Mouse (Mus musculus) MEL (cell line): Measurements from ENCODE around the gene Cenpx. TPM values are rescaled to one million over a fixed set of nuclear protein-coding genes. Genes with fewer than 3 reads are reported as not detected.

Experiments
- DNase-seq: peaks from one replicate; pipeline ENCODE4 v3.0.0; 2011; ENCODE audit warnings: low read depth, low spot score
- H3K27ac ChIP-seq: 2 replicates; pipeline ENCODE4 v1.5.1; 2012; ENCODE audit warnings: low read depth, mild to moderate bottlenecking, control low read depth, low read length, moderate library complexity; ENCODE audit not compliant: control insufficient read depth
- H3K27me3 ChIP-seq, 2 experiments: fragments of 150-350 bp in 1 of 2; sonication (generic) in 1 of 2; 2 replicates each; pipeline ENCODE4 v1.6.1; 2012; ENCODE audit warnings: low read length in 2 of 2, mild to moderate bottlenecking in 2 of 2, improper control_type of control experiment in 1 of 2, moderate library complexity in 1 of 2; ENCODE audit not compliant: insufficient read depth in 2 of 2, control insufficient read depth in 1 of 2
- H3K36me3 ChIP-seq, 2 experiments: 2 replicates each; pipeline ENCODE4 v1.6.1; 2012 to 2014; ENCODE audit warnings: low read length in 2 of 2, improper control_type of control experiment in 1 of 2, inconsistent platforms in 1 of 2, mild to moderate bottlenecking in 1 of 2; ENCODE audit not compliant: insufficient read depth in 2 of 2, control insufficient read depth in 1 of 2
- H3K4me1 ChIP-seq, 2 experiments: fragments of 150-350 bp in 1 of 2; sonication (generic) in 1 of 2; 2 replicates each; pipeline ENCODE4 v1.6.1; 2012; ENCODE audit warnings: low read length in 2 of 2, improper control_type of control experiment in 1 of 2, mild to moderate bottlenecking in 1 of 2; ENCODE audit not compliant: insufficient read depth in 2 of 2, control insufficient read depth in 1 of 2
- H3K4me3 ChIP-seq, 2 experiments: fragments of 150-350 bp in 1 of 2; sonication (generic) in 1 of 2; 2 replicates each; pipeline ENCODE4 v1.5.1; 2012; ENCODE audit warnings: low read depth in 2 of 2, low read length in 2 of 2, mild to moderate bottlenecking in 2 of 2, moderate library complexity in 2 of 2, control low read depth in 1 of 2, improper control_type of control experiment in 1 of 2; ENCODE audit not compliant: control insufficient read depth in 1 of 2, insufficient read depth in 1 of 2
- H3K79me2 ChIP-seq: 2 replicates; pipeline ENCODE4 v1.6.1; 2012; ENCODE audit warnings: mild to moderate bottlenecking, low read length, moderate library complexity; ENCODE audit not compliant: control insufficient read depth, poor library complexity, insufficient read depth
- H3K9ac ChIP-seq: 2 replicates; pipeline ENCODE4 v1.6.1; 2012; ENCODE audit warnings: low read depth, mild to moderate bottlenecking, control low read depth, low read length, moderate library complexity; ENCODE audit not compliant: control insufficient read depth, poor library complexity, severe bottlenecking
- H3K9me3 ChIP-seq: fragments of 150-350 bp; sonication (generic); replicated peaks from 2 replicates; pipeline ENCODE4 v1.6.1; 2012; ENCODE audit warnings: mild to moderate bottlenecking, low read length, improper control_type of control experiment, moderate library complexity; ENCODE audit not compliant: insufficient read depth
- BHLHE40 ChIP-seq: IDR thresholded peaks from 2 replicates; pipeline ENCODE4 v1.6.1; 2012; ENCODE audit warnings: low read depth, mild to moderate bottlenecking, inconsistent platforms, low read length, improper control_type of control experiment, borderline replicate concordance
- CHD1 ChIP-seq: IDR thresholded peaks from 2 replicates; pipeline ENCODE4 v1.6.1; 2012; ENCODE audit warnings: low read depth, mild to moderate bottlenecking, inconsistent platforms, low read length, improper control_type of control experiment
- CHD2 ChIP-seq: IDR thresholded peaks from 2 replicates; pipeline ENCODE4 v1.6.1; 2011; ENCODE audit warnings: low read length, improper control_type of control experiment
- CTCF ChIP-seq, 3 experiments: IDR thresholded peaks in 2 of 3; conservative IDR thresholded peaks in 1 of 3; 2 replicates each; pipeline ENCODE4 v1.5.1; 2011 to 2012; ENCODE audit warnings: low read length in 3 of 3, low read depth in 2 of 3, mild to moderate bottlenecking in 2 of 3, improper control_type of control experiment in 1 of 3, inconsistent platforms in 1 of 3, mixed read lengths in 1 of 3, moderate library complexity in 1 of 3; ENCODE audit not compliant: control insufficient read depth in 1 of 3, insufficient read depth in 1 of 3, poor library complexity in 1 of 3, severe bottlenecking in 1 of 3
- EP300 ChIP-seq, 2 experiments: IDR thresholded peaks; 2 replicates each; pipeline ENCODE4 v1.6.1; 2011; ENCODE audit warnings: improper control_type of control experiment in 2 of 2, low read length in 2 of 2, low read depth in 1 of 2, mild to moderate bottlenecking in 1 of 2
- JUND ChIP-seq: IDR thresholded peaks from 2 replicates; pipeline ENCODE4 v1.6.1; 2011; ENCODE audit warnings: low read depth, mild to moderate bottlenecking, improper control_type of control experiment, low read length
- MAFK ChIP-seq: IDR thresholded peaks from 2 replicates; pipeline ENCODE4 v1.6.1; 2011; ENCODE audit warnings: low read depth, mild to moderate bottlenecking, low read length, improper control_type of control experiment, borderline replicate concordance
- MAX ChIP-seq: IDR thresholded peaks from 2 replicates; pipeline ENCODE4 v1.6.1; 2011; ENCODE audit warnings: low read length, improper control_type of control experiment
- MAZ ChIP-seq: IDR thresholded peaks from 2 replicates; pipeline ENCODE4 v1.6.1; 2012; ENCODE audit warnings: low read depth, mild to moderate bottlenecking, inconsistent platforms, low read length, improper control_type of control experiment
- MXI1 ChIP-seq: IDR thresholded peaks from 2 replicates; pipeline ENCODE4 v1.6.1; 2011; ENCODE audit warnings: mild to moderate bottlenecking, low read depth, low read length, improper control_type of control experiment
- MYC ChIP-seq: IDR thresholded peaks from 2 replicates; pipeline ENCODE4 v1.6.1; 2011; ENCODE audit warnings: low read depth, mild to moderate bottlenecking, low read length, improper control_type of control experiment, moderate library complexity
- NRF1 ChIP-seq: IDR thresholded peaks from 2 replicates; pipeline ENCODE4 v1.6.1; 2014; ENCODE audit warnings: low read depth, mild to moderate bottlenecking, inconsistent platforms, low read length, improper control_type of control experiment, moderate library complexity; ENCODE audit not compliant: poor library complexity, insufficient read depth, severe bottlenecking
- POLR2AphosphoS2 ChIP-seq: IDR thresholded peaks from 2 replicates; pipeline ENCODE4 v1.6.1; 2011; ENCODE audit warnings: low read length, improper control_type of control experiment
- RAD21 ChIP-seq: IDR thresholded peaks from 2 replicates; pipeline ENCODE4 v1.6.1; 2011; ENCODE audit warnings: mild to moderate bottlenecking, low read depth, low read length, improper control_type of control experiment
- RCOR1 ChIP-seq: IDR thresholded peaks from 2 replicates; pipeline ENCODE4 v1.6.1; 2012; ENCODE audit warnings: low read depth, mild to moderate bottlenecking, inconsistent platforms, low read length, improper control_type of control experiment
- SIN3A ChIP-seq: IDR thresholded peaks from 2 replicates; pipeline ENCODE4 v1.6.1; 2012; ENCODE audit warnings: low read length, improper control_type of control experiment, inconsistent platforms
- UBTF ChIP-seq: IDR thresholded peaks from 2 replicates; pipeline ENCODE4 v1.6.1; 2012; ENCODE audit warnings: low read depth, mild to moderate bottlenecking, inconsistent platforms, low read length, improper control_type of control experiment, moderate library complexity, borderline replicate concordance; ENCODE audit not compliant: insufficient read depth
- ZC3H11A ChIP-seq: IDR thresholded peaks from 2 replicates; pipeline ENCODE4 v1.6.1; 2012; ENCODE audit warnings: low read depth, mild to moderate bottlenecking, inconsistent platforms, low read length, improper control_type of control experiment
- ZMIZ1 ChIP-seq: IDR thresholded peaks from 2 replicates; pipeline ENCODE4 v1.6.1; 2012; ENCODE audit warnings: low read depth, mild to moderate bottlenecking, inconsistent platforms, low read length, improper control_type of control experiment, moderate library complexity
- polyA plus RNA-seq, 2 experiments: library from polyadenylated mRNA; stranded (reverse) in 1 of 2; unstranded in 1 of 2; fragments of >175 nt in 1 of 2; fragments of >200 nt in 1 of 2; gene quantifications; 2 replicates each; pipeline versions ENCODE4 v1.2.1 to v1.2.4; 2012; ENCODE audit warnings: low replicate concordance in 2 of 2, low read depth in 1 of 2; ENCODE audit not compliant: insufficient read length in 2 of 2, insufficient read depth in 1 of 2, missing spikeins in 1 of 2
- total RNA-seq: library from RNA; depleted of rRNA; stranded (reverse); fragments of 300-350 nt; gene quantifications from 2 replicates; pipeline ENCODE4 v1.2.3, GENCODE M21; 2012

Cenpx gene
- total and polyA plus RNA-seq, 3 experiments = 141 to 206 TPM; not detected in 1

DNA sequence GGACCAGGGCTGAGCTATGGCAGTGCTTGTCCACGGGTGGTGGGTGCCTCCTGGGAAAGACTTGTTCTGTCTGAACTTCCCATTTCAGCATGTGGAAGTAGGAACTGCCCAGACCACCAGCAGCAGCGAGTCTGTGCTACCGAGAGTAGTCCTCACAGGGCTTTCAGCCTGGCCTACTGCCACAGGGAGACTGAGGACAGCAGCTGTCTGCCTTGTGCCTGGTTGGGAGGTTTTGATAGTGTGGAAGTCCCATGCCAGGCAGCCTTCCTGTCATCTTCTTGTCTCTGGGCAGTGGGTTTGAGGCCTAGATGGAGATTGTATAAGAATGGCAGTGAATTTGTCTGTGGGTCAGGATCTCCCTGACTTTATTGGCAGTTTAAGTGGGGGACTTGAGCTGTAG is 24.2 kb downstream of the Cenpx start:
- H3K4me3 ChIP-seq = no peak overlapping the region
- no peak overlapping the region for H3K27ac ChIP-seq
- H3K9ac ChIP-seq = no peak overlapping the region
- no peaks in the 10 kb centered on the region for H3K36me3 ChIP-seq
- no peaks in the 10 kb centered on the region for H3K9me3 ChIP-seq
- no peaks in the 10 kb centered on the region for H3K79me2 ChIP-seq
- no peak for TF ChIP-seq SIN3A
- no peak for TF ChIP-seq POLR2AphosphoS2
- TF ChIP-seq ZMIZ1 = no peak
- TF ChIP-seq JUND = no peak
- no peak for TF ChIP-seq CTCF (IDR thresholded peaks at IDR 0.05 in 2 of 3, conservative IDR thresholded peaks at IDR 0.05 in 1 of 3; ENCODE audit: control insufficient read depth in 1 of 3, insufficient read depth in 1 of 3, low read depth in 2 of 3, low read length in 3 of 3, poor library complexity in 1 of 3, severe bottlenecking in 1 of 3)
- no peak for TF ChIP-seq MXI1
- TF ChIP-seq EP300 (IDR thresholded peaks at IDR 0.05; ENCODE audit: low read depth in 1 of 2, low read length in 2 of 2) = no peak
- TF ChIP-seq MYC = no peak
- TF ChIP-seq CHD2 = no peak
- TF ChIP-seq RAD21 = no peak
- TF ChIP-seq MAX = no peak
- no peak for TF ChIP-seq RCOR1
- no peak for TF ChIP-seq CHD1
- no peak for TF ChIP-seq NRF1
- no peak for TF ChIP-seq UBTF
- TF ChIP-seq, all 39 proteins: peak for 0
- DNase-seq = no peak
- H3K4me1 ChIP-seq = no peaks in the 10 kb centered on the region
- no peaks in the 10 kb centered on the region for H3K27me3 ChIP-seq

DNA sequence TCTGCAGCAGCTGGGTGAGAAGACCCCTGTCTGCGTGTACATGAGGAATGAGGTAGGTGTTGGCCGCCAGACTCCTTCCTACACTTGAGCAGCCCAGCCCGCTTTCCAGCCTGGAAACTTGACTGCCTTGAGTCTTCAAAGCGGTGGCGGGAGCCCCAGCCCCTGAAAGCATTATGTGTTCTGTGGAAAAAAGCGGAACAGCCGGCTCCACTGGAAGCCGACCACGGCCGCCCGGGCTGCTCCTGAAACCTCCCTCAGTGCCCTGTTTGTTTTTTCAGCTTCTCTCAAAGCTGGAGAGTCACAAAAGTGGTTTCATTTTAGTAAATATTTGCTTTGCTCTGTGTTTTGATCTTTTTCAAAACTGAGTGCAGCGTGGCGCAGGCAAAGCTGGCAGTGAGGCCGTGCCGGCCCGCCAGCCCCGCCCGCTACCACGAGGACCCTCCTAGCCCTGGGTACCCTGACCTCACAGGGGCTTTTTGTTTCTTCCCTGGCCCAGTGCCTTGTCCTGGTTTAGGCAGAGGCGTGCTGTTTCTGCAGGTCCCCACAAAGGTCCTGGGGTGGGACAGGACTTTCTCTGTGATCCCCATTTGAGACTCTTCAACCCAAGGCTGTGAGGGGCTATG is 26.8 kb downstream of the Cenpx start:
- H3K27ac ChIP-seq = no peak overlapping the region
- H3K36me3 ChIP-seq = no peaks in the 10 kb centered on the region
- no peak for TF ChIP-seq BHLHE40
- TF ChIP-seq RAD21 = no peak
- no peak for TF ChIP-seq ZC3H11A
- no peak for TF ChIP-seq MAZ
- no peak for TF ChIP-seq MAFK
- no peak for TF ChIP-seq POLR2AphosphoS2
- no peaks in the 10 kb centered on the region for H3K9me3 ChIP-seq
- H3K4me3 ChIP-seq = no peak overlapping the region
- no peak for DNase-seq
- H3K9ac ChIP-seq = no peak overlapping the region
- no peaks in the 10 kb centered on the region for H3K27me3 ChIP-seq
- H3K4me1 ChIP-seq = no peaks in the 10 kb centered on the region
- no peaks in the 10 kb centered on the region for H3K79me2 ChIP-seq
